Mouse (Mus musculus): ENCODE data around the gene Ndufb4.

DNA sequence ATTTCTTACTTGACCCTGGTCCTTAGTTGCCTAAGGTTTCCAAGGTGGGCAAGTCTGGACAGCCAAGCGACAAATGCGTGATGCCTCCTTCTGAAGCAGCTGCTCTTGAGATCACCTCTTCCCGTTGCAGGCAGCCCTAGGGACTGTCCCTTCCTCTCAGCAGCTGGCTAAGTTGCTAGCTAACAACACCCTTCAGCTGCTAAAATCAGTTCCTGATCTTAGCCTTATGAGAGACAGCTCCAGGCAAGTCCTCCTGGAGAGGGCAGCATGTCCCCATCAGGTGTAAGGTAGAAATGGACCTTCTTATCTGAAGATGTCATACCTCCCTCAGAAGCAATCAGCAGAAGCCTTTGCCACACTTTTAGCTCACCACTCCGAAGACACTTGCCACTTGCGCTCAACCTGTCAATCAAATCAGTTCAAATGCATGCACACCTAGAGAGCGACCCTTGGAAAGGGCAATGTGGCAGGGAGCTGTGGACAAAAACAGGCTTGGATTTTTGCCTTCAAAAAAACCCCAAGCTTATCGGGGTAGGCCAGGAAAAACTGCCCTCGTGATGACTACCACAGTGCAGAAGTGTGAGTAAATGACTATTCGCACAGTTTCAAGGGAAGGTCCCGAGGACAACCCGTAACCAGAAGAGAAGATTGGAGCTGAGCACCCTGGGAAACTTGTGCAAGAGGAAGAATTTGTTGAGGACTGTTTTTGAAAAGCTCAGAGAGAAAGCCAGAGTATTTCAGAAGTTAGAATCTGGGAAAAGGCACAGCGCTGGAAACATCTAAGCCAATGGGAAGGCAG lies 36.9 kb upstream of the Ndufb4 start:
- TF ChIP-seq CTCF (IDR thresholded peaks at IDR 0.05; ENCODE audit: borderline replicate concordance, insufficient read depth, low read depth, low read length) (peak; percentile 56; the same call in 1 of the 2 replicates), POLR2A (IDR thresholded peaks at IDR 0.05; ENCODE audit: borderline replicate concordance, insufficient read depth, low read length) (no peak)
